Mouse (Mus musculus) G1E (cell line): ENCODE data around the gene Vnn3.

ENCODE experiments used
- CTCF ChIP-seq: IDR thresholded peaks from 2 replicates; pipeline ENCODE4 v1.5.1; 2012; ENCODE audit warnings: low read depth, low read length, inconsistent platforms, mixed read lengths
- GATA1 ChIP-seq: IDR thresholded peaks from 2 replicates; pipeline ENCODE4 v1.6.1; 2012; ENCODE audit warnings: borderline replicate concordance, low read length, inconsistent platforms, mixed read lengths
- TAL1 ChIP-seq: conservative IDR thresholded peaks from 2 replicates; pipeline ENCODE4 v1.6.1; 2012; ENCODE audit warnings: low read depth, low read length, inconsistent platforms, mixed read lengths

GRCm38 (mm10) chr10:23815168-23815567, 36.1 kb upstream of the Vnn3 start:
- TF ChIP-seq TAL1: no peak
- peak; percentile 83 for TF ChIP-seq CTCF
- TF ChIP-seq GATA1: no peak
